Mouse (Mus musculus) fibroblast of lung, adult 2 months (primary cell): Measurements from ENCODE around the gene Sdc1.

Source experiments
- DNase-seq: peaks from one replicate; pipeline ENCODE4 v3.0.0-alpha.2; 2011; ENCODE audit warnings: low read depth

Sdc1 gene

DNA sequence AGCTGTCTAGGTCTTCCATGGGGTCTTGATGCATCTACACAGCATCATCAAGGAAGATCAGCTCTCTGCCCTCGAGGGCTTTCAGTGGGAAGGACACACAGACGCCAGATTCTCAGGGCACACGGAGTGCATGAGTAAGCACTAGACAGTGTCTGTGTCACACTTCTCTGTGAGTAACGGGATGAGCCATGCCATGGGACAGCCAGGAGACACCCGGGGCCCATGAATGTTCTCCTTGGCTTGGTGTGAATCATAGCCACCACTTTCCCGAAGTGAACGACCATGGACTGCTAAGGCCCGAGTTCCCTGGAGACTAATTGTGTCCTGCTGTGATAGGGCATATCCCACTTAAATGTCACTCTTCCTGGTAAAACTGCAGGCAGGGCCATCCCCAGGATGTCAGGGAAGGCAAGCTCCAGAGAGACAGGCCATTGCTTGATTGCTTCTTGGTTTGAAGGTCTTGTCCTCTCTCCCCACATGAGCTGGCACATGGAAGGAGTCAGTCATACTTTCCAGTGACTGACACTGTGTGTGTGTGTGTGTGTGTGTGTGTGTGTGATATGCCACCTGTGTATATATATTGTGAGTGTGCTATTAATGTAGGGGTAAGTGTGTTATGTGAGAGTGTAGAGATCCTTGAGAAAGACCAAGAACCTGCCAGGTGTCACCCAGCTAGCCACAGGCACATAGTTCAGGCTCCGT, 56.0 kb downstream of the Sdc1 start:
- no peak for DNase-seq

DNA sequence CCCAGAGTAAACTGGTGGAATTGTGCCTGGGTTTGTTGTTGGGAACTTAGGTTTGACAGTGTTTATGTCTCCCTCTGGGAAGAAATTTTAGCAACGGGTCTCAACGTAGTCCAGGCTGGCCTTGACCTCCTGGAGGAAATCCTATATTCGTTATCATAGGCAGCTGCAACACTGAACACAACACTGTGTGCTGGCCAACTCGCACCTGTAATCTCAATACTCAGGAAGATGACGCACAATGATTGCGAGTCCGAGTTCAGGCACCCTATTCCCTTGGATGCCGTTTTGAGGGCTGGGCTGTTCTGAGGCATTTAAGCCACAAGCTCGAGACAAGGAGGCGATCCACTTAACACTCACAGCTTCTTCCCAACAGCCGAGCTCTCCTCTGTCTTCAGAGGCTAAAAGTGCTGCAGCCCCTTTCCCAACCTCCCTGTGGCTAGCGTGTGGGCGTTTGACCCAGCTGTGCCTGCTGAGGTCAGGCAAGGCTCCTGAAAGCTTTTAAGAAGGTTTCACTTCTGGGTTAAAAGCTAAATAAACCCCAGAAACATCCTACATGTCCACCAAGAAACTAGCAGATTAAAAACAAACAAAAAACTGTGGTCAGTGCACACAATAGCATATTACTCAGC, 58.0 kb downstream of the Sdc1 start:
- DNase-seq: no peak

DNA sequence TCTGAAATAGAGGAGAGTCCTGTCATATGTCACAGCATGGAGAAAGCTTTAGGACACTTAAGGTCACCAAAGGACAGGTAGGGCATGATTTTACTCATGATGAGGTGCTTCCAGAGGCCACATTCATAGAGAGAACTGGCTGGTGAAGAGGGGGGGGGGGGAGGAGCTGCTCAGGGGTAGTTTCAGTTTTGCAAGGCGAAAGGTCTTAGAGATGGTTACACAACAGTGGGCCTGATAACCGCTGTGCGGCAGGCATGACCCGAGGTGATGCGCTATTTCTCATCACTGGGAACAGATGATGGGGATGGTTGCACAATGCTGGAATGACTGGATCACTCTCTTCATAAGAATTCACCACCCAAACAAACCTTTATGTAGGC, 58.5 kb downstream of the Sdc1 start:
- no peak for DNase-seq

DNA sequence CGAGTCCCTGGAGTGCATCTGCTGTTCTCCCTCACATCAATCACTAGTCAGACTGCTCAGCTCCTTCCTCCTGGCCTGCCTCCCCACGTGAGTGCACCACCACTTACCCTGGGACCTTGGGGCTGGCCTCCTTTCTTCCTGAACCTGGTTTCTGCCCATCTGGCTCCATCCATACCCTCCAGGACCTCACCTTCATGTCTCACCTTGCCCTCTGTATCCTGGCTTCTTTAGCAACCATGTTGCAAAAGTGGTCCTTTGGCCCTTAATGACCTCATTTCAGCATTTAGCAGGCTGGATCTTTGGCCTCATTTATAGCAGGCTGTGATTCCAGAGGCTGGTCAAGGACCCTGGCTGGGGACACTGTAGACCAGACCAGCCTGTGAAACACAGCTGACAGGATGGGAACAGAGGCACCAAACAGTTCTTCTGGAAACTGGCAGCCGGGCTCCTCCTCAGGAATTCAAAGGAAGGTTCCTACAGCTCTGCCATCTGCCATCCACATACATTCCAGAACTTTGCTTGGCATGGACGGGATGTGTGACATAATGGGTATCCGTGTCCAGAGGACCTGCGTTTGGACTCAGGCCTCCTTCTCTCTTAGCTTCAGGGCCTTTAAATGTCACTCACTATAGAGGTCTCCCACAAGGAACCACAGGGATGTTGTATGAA, 60.0 kb downstream of the Sdc1 start:
- DNase-seq: no peak

DNA sequence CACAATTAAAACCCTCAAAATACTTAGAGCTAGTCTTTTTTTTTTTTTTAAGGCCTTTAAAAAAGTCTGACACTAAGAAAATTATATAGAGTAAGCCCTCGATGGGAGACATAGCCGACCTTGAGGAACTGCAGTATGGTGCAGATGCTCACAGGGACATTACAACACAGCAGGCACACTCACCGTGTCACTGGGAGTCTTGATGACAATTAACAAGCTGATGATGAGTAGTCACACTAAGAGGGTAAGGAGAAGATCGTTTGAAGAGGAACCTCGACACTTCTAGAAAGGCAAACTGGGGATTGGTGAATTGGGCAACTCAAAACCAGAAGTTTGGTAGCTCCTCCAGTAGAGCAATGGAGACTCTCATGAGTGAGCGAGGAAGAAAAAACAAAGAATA, 60.6 kb downstream of the Sdc1 start:
- no peak for DNase-seq

DNA sequence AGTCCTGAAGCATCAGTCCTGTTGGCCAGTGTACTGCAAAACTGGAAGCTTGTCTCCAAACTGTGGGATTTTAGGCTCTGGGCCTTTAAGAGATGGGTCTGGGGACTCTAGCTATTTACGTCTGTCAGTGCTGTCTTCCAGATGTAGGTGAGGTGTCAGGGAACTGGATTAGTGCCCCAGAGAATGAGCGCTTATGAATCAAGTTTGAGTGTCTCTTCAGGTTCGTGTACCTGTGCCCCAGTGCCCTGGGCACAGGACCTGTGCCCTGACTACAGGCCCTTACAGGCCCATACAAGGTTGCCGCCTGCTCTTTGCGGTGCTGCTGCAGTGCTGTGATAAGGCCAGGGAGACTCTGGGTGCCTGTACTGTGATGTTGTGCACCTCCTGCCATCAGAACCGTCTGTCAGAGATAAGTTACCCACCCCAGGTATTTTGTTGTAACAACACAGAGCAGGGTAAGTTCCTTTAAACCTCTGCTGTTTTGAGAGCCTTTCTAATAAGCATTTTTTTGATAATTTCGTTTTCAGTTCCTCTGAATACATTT, 69.7 kb downstream of the Sdc1 start:
- no peak for DNase-seq

DNA sequence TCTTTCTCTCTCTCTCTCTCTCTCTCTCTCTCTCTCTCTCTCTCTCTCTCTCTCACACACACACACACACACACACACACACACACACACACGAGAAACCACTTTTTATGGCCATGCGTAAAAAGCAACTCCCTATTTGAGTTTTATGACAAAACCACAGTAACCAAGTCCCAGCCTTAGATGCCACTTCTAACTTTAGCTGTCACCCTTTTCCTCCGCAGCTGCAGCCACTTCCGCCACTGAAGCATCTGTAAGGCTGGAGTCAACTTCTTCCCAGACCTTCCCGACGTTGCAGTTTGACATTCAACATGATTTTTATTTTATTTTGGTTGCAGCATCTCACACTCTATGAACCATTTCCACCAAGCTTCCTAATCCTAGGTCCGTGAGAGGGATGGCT, 71.6 kb downstream of the Sdc1 start:
- no peak for DNase-seq
